Mouse (Mus musculus) activated CD4-positive, CD25-positive, alpha-beta regulatory T cell (primary cell): ENCODE results near the gene 1700028P14Rik. TPM values are rescaled to one million over a fixed set of nuclear protein-coding genes. Genes with fewer than 3 reads are reported as not detected.

Experiments
- polyA plus RNA-seq, 2 experiments: library from polyadenylated mRNA; unstranded; fragments of 100-300 nt; shearing (Covaris generic); gene quantifications; one replicate each; pipeline ENCODE4 v1.2.1; 2017

1700028P14Rik gene
- not detected for polyA plus RNA-seq

GRCm38 (mm10) chr19:23652644-23653043 lies at the start of gene 1700028P14Rik:
Gene 1700028P14Rik, minus strand, starts transcription at chr19:23652812.

GRCm38 (mm10) chr19:23687296-23688021 lies 34.8 kb upstream of the 1700028P14Rik start, which contains the start of gene Ptar1:
Gene Ptar1, plus strand, starts transcription at chr19:23687429.

Other genes with a start within 250 kb of the 1700028P14Rik start
- not detected for gene Mamdc2, start 204.4 kb downstream of the 1700028P14Rik start, polyA plus RNA-seq
- gene Ptar1, start 34.6 kb upstream of the 1700028P14Rik start, polyA plus RNA-seq: 1 to 10 TPM; 7.6 to 8.6 TPM
- under 1 TPM in 1 of 2 experiments, not detected in 1; 0.10 TPM for gene Apba1, start 106.1 kb upstream of the 1700028P14Rik start, polyA plus RNA-seq